Mouse (Mus musculus): ENCODE data around the gene Grk3.

Gene Grk3

DNA sequence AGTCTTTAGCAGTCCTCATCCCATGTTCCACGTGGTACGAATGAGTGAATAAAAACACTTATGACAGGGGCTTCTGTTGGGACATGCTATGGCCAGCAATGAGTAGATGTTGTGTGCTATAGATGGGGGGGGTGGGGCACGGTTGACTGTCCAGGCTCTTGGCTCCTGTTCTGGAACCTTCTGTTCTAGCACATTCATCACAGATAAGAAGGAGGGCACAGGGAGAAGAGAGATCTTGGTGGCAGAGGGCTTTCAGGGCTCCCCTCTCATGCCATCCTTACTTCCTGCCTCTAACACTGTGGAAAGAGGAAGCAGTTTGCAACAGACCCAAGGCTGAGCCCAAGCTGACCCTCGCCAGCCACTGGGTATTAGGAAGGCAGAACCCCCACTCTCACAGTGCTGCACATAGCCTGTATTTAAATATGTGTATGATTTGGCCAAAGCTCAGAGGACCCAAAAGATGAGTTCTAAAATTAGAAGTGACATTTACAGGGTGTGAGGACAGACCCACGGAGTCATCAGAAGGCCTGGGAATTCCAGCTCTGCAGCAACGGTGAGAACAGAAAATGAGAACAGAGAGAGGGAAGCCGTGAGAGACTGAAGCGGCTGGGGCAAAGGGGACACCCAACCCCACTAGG is 6.3 kb downstream of the Grk3 start:
- no peak for DNase-seq (ENCODE audit: inconsistent ontology term)

DNA sequence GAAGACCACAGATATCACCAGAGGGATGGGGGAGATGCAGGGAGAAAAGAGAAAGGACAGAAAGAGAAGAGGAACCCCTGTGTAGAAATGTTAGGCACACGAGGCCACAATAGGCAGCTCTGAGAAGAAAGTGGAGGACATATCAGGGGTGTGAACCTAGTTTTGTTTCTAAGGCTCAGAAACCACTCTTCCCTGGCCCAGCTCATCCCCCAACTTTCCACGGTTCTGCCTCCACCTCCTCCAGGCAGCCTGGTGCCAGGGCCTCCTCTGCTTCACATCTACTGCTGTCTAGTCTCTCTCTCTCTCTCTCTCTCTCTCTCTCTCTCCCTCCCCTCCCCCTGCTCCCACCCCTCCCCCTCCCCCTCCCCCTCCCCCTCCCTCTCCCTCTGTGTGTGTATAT is 7.1 kb downstream of the Grk3 start:
- no peak for DNase-seq (ENCODE audit: inconsistent ontology term)

DNA sequence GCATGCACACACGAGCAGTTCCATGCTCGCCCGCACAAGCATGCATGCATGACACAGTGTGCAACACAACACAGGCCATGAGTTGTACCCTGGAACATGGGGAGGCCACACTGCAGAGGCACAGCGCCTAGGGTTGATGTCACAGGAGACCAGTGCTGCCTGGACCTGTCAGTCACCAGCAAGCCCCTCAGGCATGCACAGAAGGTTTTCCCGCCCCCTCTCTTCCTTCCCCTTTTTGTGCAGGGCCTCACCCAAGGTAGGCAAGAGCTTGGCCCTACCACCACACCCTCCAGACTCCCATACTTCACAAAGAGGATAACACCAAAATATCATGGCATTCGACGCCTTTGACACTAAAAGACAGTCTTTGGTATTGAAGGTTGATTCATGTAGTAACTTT is 8.6 kb downstream of the Grk3 start:
- no peak for DNase-seq (ENCODE audit: inconsistent ontology term)

DNA sequence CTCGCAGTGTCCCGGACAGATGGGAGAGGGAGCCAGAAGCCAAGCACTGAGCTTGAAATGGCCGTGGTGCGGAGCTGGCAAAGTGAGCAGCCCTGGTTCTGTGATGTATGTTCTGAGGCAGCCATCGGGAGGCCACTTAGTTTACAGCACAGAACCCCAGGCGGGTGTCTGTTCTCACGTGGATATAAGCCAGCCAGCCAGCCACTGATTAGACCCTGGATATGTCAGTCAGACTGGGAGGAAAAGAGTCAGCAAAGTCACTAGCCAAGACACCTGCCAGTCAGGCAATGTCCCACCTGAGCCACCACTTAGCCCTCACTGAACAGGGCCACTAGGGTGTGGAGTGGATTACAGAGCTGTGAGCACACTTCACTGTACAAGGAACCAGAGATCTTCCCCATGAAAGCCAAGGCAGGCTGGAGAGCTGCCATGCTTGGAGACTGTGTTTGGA is 9.6 kb downstream of the Grk3 start:
- no peak for DNase-seq (ENCODE audit: inconsistent ontology term)

DNA sequence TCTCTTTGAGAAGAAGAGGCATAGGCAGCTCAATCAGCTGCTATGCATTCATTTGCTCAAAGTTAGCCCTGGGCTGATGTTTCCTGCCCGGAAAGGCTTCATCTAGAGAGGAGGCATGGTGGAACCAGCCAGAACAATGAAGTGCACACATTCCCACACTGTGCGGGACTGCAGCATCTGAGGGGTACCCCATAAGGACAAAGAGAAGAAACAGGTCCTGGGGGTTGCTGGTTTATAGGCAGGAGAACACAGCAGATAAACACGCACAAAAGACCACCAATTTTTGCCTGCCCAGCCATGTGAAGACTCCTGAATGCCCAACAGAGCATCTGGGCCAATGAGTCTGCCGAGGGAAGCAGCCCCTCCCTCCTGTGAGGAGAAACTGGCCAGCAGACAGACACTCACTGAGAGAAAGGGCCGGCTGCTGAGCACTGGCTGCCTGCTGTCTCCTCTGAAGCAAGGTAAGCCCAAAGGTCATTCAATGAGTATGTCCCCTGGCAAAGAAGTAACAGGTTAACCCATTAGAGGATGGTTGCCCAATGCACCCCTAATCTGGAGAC is 12.7 kb downstream of the Grk3 start:
- peak; percentile 13 for DNase-seq (ENCODE audit: inconsistent ontology term)

DNA sequence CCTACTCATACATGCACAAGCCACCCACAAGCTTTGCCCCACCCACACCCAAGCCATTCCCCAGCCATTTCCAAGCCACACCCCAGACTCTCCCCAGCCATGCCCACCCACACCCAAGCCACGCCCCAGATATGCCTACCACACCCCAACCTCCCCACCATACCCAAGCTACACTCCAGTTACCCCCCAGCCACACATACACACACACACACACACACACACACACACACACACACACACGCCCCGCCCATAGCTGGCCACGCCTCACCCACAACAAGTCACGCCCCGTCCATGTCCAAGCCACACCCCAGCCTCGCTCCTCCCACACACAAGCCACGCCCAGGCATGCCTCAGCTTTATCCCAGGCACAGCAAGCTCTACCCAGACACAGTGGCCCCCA is 16.4 kb downstream of the Grk3 start:
- no peak for DNase-seq (ENCODE audit: inconsistent ontology term)

DNA sequence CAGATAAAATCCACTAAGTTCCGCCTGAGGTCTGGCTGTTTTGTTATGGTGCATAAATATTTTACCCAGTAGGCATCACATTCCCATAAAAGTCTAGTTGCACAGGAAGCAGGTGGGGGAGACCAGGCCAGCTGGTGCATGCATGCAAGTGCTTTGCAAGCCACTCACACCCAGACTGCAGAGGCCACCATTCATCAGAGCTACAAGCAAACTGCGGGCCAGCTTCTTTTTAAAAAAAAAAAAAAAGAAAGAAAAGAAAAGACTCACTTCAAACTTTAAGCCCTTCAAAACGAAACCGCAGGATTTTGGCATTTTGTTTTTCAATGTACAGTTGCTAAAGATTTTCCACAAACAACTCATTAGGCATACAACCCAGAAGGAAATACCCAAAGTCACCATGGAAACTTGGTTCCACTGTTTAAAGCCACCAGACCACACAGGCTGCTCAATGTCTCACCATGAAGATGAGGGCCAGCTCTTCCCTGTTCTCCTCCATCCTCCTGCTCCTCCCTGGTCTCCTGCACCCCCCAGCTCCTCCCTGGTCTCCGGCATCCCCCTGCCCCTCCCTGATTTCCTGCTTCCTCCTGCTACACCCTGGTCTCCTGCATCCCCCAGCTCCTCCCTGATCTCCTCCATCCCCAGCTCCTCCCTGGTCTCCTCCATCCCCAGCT is 17.9 kb downstream of the Grk3 start:
- DNase-seq (ENCODE audit: inconsistent ontology term), result no peak

DNA sequence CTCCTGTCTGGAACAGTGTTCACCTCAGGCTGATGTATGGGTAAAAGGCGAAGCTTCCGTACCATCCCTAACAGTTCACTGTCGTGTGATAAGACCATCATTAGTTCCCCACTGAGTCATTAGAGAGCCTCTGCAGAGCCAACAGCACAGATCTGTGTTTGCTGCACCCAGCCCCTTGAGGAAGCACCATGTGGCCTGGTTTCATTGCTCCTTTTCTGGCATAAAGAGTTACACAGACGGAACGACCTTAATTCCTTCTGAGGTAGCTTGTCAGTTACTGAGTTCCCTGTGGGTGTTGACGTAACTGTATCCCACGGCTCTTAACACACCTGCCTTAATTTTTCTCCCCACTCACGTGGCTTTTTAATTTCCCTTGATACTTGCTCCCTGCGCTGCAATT is 24.3 kb downstream of the Grk3 start:
- DNase-seq (ENCODE audit: inconsistent ontology term), result no peak

DNA sequence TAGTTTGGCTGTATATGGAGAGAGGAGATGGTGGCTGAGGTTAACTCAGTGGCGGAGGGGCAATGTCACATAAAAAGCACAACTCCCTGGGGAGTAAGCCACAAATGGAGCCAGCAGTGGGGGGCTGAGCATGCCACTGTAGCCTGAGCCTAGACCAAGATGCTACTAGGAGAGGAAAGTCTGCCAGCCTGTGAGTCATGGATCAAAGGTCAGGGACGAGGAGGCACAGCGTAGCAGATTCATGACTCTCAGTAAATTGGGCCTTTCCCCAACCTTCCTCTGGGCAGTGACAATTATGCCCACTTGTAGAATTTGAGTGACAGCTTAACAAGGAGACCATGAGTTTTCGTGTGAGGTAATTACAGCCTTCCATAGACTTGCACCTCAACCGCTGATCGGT is 33.7 kb downstream of the Grk3 start:
- DNase-seq (ENCODE audit: inconsistent ontology term), result peak; percentile 36

DNA sequence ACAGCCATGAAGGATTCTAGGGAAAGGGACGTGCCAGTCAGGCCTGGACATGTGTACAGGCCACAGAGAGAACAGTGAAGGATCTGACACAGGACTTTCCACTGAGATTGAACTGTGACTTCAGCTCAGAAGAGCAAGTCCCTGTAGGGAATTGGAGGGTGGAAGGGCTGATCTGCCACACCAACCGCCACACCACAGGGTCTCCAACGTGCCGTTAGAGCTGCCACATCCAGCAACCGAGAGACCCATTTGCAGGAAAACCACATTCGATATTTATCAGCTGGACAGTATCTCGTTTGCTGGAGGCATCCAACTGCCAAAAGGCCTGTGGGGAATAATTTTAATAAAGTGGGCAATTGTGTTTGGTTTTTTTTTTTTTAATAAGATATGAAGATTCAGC is 35.9 kb downstream of the Grk3 start:
- DNase-seq (ENCODE audit: inconsistent ontology term), result no peak

DNA sequence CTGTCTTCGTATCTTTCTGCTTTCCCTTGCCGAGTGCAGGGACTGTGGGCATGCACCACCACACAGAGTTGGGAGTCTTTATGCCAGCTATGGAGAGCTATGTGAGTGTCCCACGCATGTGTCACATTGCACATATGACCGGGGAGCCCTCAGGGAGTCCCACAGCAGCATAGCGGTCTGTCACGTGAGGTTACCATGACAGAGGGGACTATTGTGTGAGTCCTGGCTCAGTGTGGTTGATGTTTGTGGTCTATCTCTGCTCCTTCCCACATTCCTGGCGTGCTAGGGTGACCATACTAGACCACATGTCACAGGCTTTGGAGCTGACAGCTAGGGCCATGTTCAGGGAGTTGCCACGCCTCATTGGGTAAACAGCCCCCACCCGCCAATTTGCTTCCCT is 36.4 kb downstream of the Grk3 start:
- no peak for DNase-seq (ENCODE audit: inconsistent ontology term)

DNA sequence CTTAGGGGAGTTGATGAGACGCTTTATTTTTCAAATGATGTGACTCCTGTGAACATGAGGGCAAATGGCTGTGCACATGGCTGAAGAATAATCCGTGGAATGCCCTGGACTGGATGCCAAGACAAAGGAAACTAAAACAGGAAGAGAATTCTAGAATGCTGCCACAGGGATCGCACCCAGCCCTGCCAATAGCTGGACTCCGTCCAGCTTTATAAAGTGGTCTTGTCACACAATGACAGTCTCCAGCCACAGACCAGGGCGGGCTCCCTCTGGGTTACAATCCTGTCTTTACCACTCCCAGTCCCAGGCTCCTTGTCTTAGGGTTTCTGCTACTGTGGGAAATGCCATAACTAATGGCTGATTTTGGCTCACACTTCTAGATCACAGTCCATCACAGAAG is 38.5 kb downstream of the Grk3 start:
- peak; percentile 83 for DNase-seq (ENCODE audit: inconsistent ontology term)

DNA sequence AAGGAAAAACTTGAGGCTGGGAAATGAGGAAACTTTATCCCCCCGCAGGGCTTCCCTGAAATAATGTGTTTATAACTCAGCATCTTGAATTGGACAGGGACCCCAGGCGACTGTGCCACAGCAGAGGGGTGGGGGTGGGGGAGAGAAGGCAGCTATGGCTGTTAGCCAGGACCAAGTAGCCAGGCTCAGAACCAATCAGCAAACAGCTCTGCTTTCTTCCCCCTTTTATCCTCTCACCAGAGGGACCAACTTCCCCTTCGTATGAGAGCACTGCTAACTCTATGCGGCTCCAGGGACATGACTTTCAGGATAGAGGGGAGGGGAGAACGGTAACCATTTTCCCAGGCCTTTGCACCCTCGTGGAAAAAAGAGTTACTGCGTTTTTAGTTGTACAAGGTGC is 42.0 kb downstream of the Grk3 start:
- no peak for DNase-seq (ENCODE audit: inconsistent ontology term)

DNA sequence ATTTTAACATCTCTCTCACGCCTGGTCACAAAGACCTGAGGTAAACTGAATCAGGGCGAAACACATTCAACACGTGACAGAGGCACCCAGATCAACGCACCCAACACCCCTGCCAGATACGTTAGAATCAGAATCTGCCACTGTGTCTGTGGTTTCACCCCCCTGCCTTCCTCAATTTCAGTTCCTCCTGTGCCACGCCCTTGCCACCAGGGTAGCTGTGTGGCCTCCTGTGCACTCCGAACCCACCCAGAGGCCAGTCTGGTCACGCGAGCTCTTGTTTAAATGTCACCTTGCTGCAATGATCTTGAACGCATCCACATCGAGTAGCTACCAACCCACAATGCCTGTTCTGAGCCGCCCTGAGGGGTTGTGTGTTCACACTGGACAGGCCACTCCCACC is 43.3 kb downstream of the Grk3 start:
- no peak for DNase-seq (ENCODE audit: inconsistent ontology term)

DNA sequence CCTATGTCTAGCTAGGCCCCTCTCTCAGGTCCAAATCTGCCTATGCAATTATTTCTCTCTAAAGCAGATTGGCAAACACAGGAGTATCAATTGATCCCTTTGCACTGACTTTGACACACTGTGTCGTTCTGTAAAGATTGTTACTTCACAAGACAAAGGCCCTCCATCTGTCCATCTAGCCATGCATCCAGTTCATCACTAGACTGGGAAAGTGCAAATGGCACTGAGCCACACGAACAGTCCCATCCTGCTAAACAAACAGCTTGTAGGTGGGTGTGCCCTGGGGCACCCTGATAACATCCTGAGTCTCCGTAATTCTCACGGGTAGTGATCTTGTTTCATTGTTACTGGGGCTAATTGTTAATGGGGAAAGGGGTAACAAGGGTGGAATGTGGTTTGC is 52.1 kb downstream of the Grk3 start:
- DNase-seq (ENCODE audit: inconsistent ontology term), result no peak

DNA sequence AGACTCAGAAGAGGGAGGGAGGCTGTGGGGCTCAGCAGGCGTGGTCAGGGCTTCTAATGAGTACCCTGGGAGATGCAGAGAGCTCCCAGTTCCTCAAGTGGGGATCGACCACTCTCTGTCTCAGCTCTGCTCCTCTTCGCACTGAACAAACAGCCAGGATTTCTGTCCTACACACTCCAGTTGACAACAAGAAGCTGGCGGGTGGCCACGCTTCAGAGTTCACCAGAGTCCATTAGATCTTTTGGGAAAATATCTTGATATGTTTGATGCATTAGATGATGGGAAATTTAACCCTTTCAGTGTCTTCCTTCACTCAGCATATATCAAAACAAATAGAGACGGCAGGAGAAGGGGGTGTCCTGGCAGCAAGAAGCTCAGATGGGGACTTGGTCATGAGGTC is 53.4 kb downstream of the Grk3 start:
- no peak for DNase-seq (ENCODE audit: inconsistent ontology term)

DNA sequence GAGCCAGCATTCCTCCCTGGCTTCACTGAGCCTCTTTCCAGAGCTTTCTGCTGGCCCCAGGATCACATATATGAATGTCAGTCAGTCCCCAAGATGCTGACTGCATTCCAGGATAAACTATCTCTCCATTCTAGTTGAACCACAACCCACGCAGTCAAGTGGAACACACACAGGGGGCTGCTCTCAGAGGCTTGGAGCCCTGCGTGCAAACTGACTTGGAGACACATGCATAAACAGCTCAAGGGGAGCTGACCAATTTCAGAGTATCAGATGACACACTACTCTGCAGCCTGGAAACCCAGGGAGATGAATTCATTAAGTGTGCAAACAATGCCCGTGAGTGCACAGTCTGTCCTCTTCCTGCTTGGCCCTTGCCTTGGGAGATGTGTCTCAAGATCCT is 54.7 kb downstream of the Grk3 start:
- DNase-seq (ENCODE audit: inconsistent ontology term), result peak; percentile 22

DNA sequence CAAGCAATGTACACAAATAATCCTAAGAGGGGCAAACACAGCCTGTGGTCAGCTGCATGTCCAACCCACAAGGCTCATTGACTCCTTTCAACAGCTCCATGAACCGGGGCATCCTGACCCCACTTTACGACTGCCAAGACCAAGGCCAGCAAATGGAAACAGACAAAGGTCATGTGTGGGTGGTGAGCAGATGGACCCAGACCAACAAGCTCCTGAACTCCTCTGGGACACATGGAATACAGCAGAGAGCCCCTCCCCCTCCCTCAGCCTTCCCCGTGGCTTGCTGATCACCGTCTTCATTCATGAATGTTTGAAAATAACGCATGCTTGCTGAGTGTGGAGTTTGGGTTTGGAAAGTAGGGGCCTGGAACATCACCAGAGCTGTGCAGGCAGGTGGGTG is 57.3 kb downstream of the Grk3 start:
- peak; percentile 51 for DNase-seq (ENCODE audit: inconsistent ontology term)

DNA sequence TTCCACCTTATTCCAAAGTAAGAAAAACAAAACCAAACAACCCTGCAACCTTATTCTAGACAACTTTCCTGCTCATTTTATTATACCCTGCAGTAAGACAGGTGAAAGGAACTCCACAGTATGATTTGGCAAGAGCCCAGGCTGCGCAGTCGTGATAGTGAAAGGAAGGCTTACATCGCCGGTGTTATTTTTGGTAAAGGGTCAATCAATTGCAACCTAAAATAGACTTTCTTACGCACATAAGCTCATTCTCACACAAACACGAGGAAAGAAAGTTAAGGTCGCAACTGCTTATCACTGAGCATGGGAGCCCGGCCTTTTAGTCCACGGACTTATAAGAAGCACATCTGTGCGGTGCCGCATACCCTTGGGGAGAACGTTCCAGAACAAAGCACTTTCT is 58.8 kb downstream of the Grk3 start:
- DNase-seq (ENCODE audit: inconsistent ontology term), result no peak

DNA sequence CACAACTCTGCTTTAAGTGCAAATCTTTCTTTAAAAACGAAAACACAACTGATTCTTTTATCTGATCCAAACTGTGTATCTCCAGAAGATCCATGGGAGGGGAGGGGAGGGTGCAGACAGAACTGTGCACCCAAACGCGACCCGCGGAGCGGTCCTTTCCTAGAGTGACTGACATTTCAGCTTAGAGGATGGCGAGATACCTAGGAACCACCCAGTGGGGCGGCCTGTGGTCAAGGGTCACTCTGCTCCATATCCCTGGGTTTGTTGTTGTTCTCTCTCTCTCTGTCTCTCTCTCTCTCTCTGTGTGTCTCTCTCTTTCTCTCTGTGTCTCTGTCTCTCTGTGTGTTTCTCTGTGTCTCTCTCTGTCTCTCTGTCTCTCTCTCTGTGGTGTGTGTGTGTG is 59.2 kb downstream of the Grk3 start:
- no peak for DNase-seq (ENCODE audit: inconsistent ontology term)

DNA sequence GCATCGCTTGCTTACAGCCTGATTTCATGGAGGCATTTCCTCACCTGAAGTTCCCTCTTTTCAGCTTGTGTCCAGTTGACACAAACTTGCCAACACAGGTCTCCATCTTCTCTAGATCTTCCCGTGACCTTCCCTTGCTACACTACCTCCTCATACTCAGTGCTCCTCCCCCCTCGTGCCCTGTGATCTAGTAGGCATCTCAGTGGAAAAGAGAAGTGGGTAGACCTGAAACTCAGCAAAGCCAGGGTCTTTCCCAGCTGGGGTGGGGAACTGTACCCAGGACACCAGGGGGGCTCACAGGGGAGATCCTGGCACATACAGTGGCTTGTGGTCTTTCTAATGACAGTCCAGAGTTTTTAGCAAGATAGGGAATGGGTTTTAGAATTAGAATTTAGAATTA is 64.7 kb downstream of the Grk3 start:
- DNase-seq (ENCODE audit: inconsistent ontology term), result no peak

DNA sequence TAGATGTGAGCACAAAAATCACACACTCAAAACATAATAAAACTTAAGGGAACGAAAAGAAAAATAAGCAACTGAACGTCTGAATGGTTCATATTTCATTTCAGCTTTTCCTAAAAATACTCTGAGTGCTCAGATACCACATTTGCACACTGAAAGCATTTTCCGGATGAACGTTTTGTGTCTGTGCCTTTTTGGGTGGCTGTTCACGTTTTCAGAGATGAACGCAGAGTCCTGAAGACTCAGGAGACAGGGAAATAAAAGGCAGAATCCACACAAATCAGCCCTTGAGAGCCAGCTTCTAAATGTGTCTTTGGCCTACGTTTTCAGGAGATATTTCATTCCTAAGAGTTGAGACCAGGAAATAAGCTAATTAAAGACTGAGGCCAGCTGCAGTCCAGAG is 69.7 kb downstream of the Grk3 start:
- no peak for DNase-seq (ENCODE audit: inconsistent ontology term)

DNA sequence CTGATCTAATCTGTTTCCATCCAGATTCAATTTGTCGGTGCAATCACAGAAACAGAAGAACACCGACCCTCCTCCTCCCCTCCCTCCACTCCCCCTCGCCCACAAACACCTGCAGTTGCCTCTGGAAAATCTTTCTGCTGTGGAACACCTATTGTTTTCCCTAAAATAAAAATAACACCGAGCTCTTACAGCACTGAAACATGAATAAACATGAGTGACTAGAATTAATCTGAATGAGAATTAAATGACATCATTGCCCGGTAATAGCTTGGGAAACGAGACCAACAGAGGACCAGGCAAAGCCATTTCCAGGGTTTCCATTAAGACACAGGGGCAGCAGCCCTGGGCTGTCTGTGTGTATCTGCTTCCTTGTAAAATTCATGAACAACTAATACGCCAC is 73.3 kb downstream of the Grk3 start:
- DNase-seq (ENCODE audit: inconsistent ontology term), result no peak

DNA sequence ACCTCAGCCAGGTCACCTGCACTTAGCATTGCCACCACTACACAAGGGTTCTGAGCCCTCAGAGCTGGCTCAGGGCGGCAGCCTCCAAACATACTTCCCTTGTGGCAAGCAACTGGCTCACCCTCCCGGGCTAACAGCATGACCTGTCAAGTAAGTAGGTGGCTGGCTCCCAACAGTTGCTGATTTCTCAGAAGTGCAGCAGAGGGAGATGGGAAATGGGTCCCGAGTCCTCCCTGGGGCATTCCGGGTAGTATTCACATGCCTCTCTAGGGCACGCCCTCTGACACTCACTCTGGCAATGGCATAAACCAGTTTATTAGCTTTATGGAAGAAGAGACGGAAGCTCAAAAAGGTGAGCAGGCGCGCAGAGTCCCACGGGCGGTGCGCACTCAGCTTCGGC is 74.6 kb downstream of the Grk3 start:
- DNase-seq (ENCODE audit: inconsistent ontology term), result no peak
